Mouse (Mus musculus) heart, postnatal 0 days (tissue): Measurements from ENCODE around the gene Mms19. TPM values are rescaled to one million over a fixed set of nuclear protein-coding genes. Genes with fewer than 3 reads are reported as not detected.
A peak's percentile ranks its signal among the peaks of the same experiment; 100 is the strongest.

Experiments used
- ATAC-seq: fragments of 200-750 bp; cut with Nextera tagmentation; 2 replicates; pipeline ENCODE4 v1.8.0; 2017; ENCODE audit warnings: low read depth, moderate number of reproducible peaks, moderate library complexity; ENCODE audit not compliant: insufficient read depth
- DNase-seq: peaks from one replicate; pipeline ENCODE4 v3.0.0-alpha.2; 2016; ENCODE audit warnings: low spot score
- H3K27ac ChIP-seq: fragments of 300-500 bp; sonication (generic); 2 replicates; pipeline ENCODE4 v1.5.1; 2014; ENCODE audit warnings: low read depth, mild to moderate bottlenecking
- H3K27me3 ChIP-seq: fragments of 300-500 bp; sonication (generic); 2 replicates; pipeline ENCODE4 v1.6.1; 2014; ENCODE audit warnings: low read length, mixed read lengths; ENCODE audit not compliant: control insufficient read depth, insufficient read depth
- H3K36me3 ChIP-seq: fragments of 300-500 bp; sonication (generic); replicated peaks from 2 replicates; pipeline ENCODE4 v1.6.1; 2014; ENCODE audit warnings: low read length, mixed read lengths; ENCODE audit not compliant: control insufficient read depth, insufficient read depth
- H3K4me1 ChIP-seq: fragments of 300-500 bp; sonication (generic); 2 replicates; pipeline ENCODE4 v1.6.1; 2014; ENCODE audit warnings: antibody characterized with exemption; ENCODE audit not compliant: control insufficient read depth, insufficient read depth
- H3K4me2 ChIP-seq: fragments of 300-500 bp; sonication (generic); 2 replicates; pipeline ENCODE4 v1.6.1; 2014; ENCODE audit warnings: low read depth, mild to moderate bottlenecking, low read length, moderate library complexity
- H3K4me3 ChIP-seq: fragments of 300-500 bp; sonication (generic); 2 replicates; pipeline ENCODE4 v1.5.1; 2014; ENCODE audit warnings: low read depth, low read length
- H3K9ac ChIP-seq: fragments of 300-500 bp; sonication (generic); replicated peaks from 2 replicates; pipeline ENCODE4 v1.6.1; 2014; ENCODE audit warnings: low read depth, low read length, mixed read lengths
- H3K9me3 ChIP-seq: fragments of 300-500 bp; sonication (generic); replicated peaks from 2 replicates; pipeline ENCODE4 v1.6.1; 2016; ENCODE audit warnings: low read length; ENCODE audit not compliant: control insufficient read depth
- CTCF ChIP-seq: IDR thresholded peaks from 2 replicates; pipeline ENCODE4 v1.5.1; 2016; ENCODE audit warnings: antibody characterized with exemption, control low read depth, low read depth
- EP300 ChIP-seq: IDR thresholded peaks from 2 replicates; pipeline ENCODE4 v1.6.1; 2016; ENCODE audit warnings: antibody characterized with exemption, low read depth
- WGBS: fragments of 180-500 bp; shearing (Covaris S2); extraction: QIAGEN DNeasy Blood & Tissue Kit; methylation state at CpG from one replicate; pipeline ENCODE4 v1.1.7; 2014; 5-methylcytosine and 5-hydroxymethylcytosine counted together
- polyA plus RNA-seq: library from polyadenylated mRNA; unstranded; fragments of >200 nt; fragmentation: Nextera tagmentation; extraction: Ambion mirVana; gene quantifications from 2 replicates; pipeline ENCODE4 v1.2.1, GENCODE M21; 2015
- total RNA-seq: library from RNA; depleted of rRNA; stranded (reverse); fragments of >200 nt; gene quantifications from 2 replicates; pipeline ENCODE4 v1.2.3, GENCODE M21; 2014; ENCODE audit warnings: low replicate concordance

Gene Mms19
- total and polyA plus RNA-seq, 2 experiments from 2014 or later: 11.5 to 34.9 TPM

DNA sequence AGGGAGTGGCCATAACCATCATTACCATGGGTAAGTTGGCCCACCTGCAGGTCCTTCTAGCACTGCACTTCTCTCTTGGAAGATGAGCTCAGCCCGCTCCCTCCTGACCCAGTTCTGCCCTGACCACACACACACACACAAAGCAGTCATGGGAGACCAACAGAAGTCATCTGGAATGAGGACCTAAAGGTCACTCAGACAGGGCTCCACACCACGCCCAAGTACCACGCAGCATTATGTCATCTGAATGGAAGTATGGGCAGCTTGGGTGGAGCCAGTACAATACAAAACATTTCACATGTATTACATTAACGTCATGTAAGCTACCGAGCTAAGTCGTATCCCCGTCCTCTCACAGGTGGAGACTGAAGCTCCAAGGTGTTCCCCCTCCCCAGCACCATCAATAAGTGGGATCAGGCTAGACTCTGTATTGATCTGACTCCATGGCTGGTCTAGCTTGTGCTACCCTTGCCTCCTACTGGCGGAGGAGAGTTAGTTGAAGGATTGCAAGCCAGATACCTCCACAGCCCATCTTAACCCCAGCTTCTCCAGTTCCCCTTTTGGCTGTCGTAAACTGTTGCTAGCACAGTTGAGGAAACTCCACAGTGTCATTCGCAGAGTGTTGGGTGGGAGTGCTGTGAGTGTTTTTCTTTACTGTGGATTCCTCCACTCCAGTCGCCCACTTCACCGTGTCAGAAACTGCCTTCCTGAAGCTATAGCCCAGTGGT lies 20.5 kb upstream of the Mms19 start:
- 92% methylated on average over 12 of the region's 12 CpGs for whole genome bisulfite sequencing
- Histone ChIP-seq H3K4me2 (no peak overlapping the region), H3K9me3 (no peaks in the 10 kb centered on the region), H3K4me1 (peaks cover 72% of the 10 kb centered on the region), H3K36me3 (no peaks in the 10 kb centered on the region), H3K9ac (no peak overlapping the region), H3K27ac (peak overlapping the region; percentile 83), H3K27me3 (no peaks in the 10 kb centered on the region), H3K4me3 (no peak overlapping the region)
- no peak for ATAC-seq
- TF ChIP-seq CTCF (no peak), EP300 (no peak)
- DNase-seq: no peak

DNA sequence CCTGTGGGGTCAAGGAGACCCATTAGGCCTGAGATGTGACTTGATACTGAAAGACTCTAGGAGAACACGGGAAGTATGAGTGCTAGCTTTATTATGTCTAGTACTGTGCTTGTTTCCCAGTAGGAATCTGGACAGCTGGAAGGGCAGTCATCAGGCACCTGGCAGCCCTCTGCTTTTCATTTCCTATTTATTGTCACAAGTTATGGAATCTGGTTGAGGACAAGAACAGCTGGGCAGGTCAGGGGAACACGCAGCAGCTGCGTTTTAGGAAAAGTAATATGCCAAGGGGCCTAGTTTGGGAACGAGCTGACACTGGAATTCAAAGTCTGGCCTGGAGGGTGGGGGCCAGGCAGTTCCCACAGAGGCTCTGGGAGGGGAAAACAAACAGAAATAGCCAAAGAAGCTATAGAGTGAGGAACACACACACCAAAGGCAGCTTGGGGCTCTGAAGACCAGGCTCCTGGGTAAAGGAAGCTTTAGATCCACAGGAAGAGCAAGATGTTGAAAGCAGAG lies 19.5 kb upstream of the Mms19 start:
- ATAC-seq (peak; percentile 35), DNase-seq (peak; percentile 69)
- Histone ChIP-seq H3K9ac (no peak overlapping the region), H3K4me2 (no peak overlapping the region), H3K27me3 (no peaks in the 10 kb centered on the region), H3K4me3 (no peak overlapping the region), H3K9me3 (no peaks in the 10 kb centered on the region), H3K4me1 (peaks cover 69% of the 10 kb centered on the region), H3K36me3 (no peaks in the 10 kb centered on the region), H3K27ac (peak overlapping the region; percentile 83)
- TF ChIP-seq EP300 (no peak), CTCF (no peak)
- 11% methylated on average over 4 of the region's 4 CpGs for WGBS

DNA sequence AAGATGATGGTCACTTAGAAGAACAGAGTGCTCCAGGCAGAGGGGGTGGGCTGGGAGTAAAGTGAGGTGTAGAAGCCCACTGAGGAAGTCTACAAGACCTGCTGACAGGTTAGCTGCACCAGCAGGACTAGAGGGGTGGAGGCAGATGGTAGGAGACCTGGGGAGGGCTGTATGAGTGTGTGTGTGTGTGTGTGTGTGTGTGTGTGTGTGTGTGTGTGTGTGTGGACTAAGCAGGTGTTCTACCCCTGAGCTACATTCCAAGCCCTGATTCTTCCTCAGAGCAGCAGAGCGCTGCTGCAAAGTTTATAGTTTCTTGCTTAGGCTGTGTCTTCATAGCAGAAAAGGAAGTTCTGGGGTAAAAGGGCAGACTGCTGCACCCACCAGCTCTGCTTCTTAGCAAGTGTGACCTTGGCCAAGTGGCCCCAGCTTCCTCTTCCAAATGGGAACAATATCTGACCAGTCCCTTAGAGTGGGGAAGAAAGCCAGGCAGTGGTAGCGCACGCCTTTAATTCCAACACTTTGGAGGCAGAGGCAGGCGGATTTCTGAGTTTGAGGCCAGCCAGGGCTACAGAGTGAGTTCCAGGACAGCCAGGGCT lies 18.8 kb upstream of the Mms19 start:
- Histone ChIP-seq H3K9me3 (no peaks in the 10 kb centered on the region), H3K27ac (peak overlapping the region; percentile 83), H3K9ac (no peak overlapping the region), H3K4me3 (no peak overlapping the region), H3K36me3 (no peaks in the 10 kb centered on the region), H3K27me3 (no peaks in the 10 kb centered on the region), H3K4me1 (peaks cover 62% of the 10 kb centered on the region), H3K4me2 (no peak overlapping the region)
- TF ChIP-seq CTCF: no peak
- no peak for TF ChIP-seq EP300
- ATAC-seq (no peak), DNase-seq (no peak)
- WGBS: 72% methylated on average over 4 of the region's 4 CpGs

DNA sequence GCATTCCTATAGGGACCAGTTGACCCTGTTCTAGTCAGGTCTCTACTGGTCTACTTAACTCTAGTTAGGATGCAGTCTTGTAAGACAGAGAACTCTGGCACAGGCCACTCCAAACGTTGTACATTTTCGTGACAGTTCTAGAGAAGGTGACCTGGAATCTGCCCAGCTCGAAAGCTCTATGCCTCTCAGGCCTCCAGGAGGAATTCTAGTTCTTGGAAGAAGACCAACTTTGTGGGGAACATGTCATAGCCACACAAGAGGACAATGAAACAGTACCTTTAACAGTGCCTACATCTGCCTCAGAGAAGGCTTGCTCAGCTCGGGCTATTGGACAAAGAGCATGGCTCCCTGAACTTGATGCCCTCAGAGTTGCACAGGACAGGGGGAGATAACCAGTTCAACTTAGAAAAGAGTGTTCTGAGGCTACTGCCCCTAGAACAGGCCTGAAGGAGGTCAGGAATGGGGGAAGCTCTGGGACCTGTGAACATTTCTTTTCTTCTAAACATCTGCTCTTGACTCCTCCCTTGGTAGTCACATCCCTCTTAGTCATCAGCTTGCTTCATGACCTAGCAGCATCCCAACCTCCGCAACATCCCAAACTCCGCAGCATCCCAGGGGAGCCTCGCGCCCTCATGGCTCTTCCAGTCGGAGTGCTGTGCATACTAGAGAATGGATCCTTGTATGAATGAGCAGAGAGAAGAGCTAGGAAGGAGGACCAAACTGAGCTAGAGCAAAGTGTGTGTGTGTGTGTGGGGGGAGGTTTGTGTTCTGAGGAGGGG lies 18.0 kb upstream of the Mms19 start:
- H3K4me1 ChIP-seq: peaks cover 55% of the 10 kb centered on the region
- peak; percentile 82 for DNase-seq
- H3K36me3 ChIP-seq: no peaks in the 10 kb centered on the region
- H3K4me3 ChIP-seq: no peak overlapping the region
- H3K9ac ChIP-seq: no peak overlapping the region
- H3K9me3 ChIP-seq: no peaks in the 10 kb centered on the region
- WGBS: 55% methylated on average over 9 of the region's 9 CpGs
- no peak for TF ChIP-seq EP300
- no peak for TF ChIP-seq CTCF
- peak overlapping the region; percentile 83 for H3K27ac ChIP-seq
- H3K4me2 ChIP-seq: no peak overlapping the region
- no peak for ATAC-seq
- no peaks in the 10 kb centered on the region for H3K27me3 ChIP-seq

DNA sequence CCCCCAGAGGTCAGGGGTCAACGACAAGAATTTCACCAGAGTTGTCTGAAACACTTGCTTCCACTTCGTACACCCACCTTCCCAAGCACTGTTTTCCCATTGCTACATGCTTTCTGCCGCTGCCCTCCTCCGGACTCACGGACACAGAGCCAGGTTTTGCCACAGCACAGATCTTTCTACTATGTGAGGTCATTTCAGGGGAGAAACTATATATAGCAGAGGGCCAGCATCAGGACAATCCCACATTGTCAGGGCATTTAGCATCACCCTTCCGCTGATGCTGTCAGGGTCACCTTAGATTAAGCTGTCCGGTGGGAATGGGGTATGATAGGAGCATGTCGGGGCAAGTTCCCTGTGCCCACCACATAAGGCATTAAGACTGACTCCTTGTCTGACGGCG lies 16.1 kb upstream of the Mms19 start:
- DNase-seq (peak; percentile 89), ATAC-seq (peak; percentile 81)
- 39% methylated on average over 10 of the region's 10 CpGs for WGBS
- 0 out of 2 replicates have a peak overlapping the region, but pooled peaks have one; percentile 3 for H3K9ac ChIP-seq
- 0 out of 2 replicates have a peak overlapping the region, but pooled peaks have one; percentile 11 for H3K4me2 ChIP-seq
- H3K27ac ChIP-seq: peak overlapping the region; percentile 84
- TF ChIP-seq CTCF (no peak), EP300 (no peak)
- no peak overlapping the region for H3K4me3 ChIP-seq
- H3K36me3 ChIP-seq: no peaks in the 10 kb centered on the region
- no peaks in the 10 kb centered on the region for H3K9me3 ChIP-seq
- H3K4me1 ChIP-seq: peaks cover 59% of the 10 kb centered on the region
- H3K27me3 ChIP-seq: no peaks in the 10 kb centered on the region
